Mouse (Mus musculus) retina, adult 2 months (tissue): ENCODE results near the gene Asb12.
A peak's percentile ranks its signal among the peaks of the same experiment; 100 is the strongest.
"Not testable (repeated sequence)": the region's sequence is repeated elsewhere in the genome, so short reads cannot be mapped to it uniquely, and the experiment has no call there.

Experiments
- DNase-seq: peaks from one replicate; pipeline ENCODE4 v3.0.0-alpha.2; 2012; ENCODE audit warnings: low read depth, low spot score

The Asb12 gene

DNA sequence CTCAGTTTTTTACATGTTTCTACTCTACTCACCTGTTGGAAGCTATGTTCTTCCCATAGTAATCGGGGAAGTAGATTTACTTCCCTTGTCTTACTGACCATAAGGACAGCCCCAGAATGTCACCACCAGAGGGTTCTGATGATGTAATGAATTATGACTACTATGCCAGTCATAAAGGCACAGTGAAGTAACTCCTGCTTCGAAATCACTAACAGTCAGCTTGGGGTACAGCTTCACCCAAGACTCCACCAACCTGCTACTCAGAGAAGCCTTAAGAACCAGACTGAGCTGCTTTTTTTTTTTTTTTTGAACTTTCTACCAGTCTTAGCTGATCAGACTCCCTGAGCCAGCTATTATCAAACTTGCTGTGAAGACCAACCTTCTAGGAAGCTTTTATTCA lies at the start of gene Asb12, which contains the start of gene Pfn5:
Asb12 (minus strand) TSS at position 101 of the 400 bp plus-strand sequence.
Pfn5 (plus strand) TSS at position 218 of the 400 bp plus-strand sequence.
- DNase-seq = no peak

DNA sequence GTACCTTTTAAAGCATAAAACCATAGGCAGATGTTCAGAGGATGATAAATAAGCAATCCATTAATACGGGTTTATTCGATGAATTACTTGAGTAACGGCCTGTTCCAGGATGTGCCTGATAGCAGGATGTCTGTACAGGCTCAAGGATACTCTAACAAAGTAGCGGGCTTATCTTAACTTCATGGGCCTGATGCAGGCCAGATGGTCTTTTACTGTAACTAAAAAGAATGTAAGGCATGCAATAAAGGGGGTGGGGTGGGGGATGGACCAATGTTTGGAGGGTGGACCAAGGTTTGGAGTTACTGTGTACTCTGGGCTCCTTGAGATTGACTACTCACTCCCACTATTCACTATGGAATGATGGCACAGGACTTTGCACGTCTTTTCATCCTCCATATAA lies 42.8 kb upstream of the Asb12 start:
- no peak for DNase-seq

DNA sequence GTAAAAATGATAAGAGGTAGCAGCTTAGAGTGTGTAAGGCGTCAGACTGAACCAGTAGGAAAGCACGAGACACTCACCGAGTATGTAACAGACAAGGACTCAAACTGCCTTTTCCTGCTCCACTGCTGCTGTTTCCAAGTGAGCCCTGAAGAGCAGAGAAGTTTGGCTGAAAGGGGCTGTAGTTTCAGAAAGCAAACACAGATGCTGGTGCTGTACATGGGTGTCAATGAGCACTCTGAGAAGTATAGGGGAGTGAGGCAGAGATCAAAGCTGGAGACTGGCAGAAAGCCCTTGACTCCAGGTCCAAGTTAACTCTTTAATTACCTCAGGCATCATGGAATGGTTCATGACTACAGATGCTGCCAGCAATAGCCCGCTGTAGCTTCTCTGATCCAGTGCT lies 3.5 kb downstream of the Asb12 start:
- DNase-seq = no peak

DNA sequence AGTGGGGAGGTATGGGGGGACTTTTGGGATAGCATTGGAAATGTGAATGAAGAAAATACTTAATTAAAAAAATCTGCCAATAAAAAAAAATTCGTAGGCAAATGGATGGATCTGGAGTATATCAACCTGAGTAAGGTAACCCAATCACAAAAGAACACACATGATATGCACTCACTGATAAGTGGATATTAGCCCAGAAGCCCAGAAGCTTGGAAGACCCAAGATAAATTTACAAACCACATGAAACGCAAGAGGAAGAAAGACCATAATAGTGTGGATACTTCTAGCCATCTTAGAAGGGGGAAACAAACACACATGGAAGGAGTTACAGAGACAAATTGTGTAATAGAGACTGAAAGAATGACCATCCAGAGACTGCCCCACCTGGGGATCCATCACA lies 22.3 kb downstream of the Asb12 start:
- DNase-seq = not testable (repeated sequence)

DNA sequence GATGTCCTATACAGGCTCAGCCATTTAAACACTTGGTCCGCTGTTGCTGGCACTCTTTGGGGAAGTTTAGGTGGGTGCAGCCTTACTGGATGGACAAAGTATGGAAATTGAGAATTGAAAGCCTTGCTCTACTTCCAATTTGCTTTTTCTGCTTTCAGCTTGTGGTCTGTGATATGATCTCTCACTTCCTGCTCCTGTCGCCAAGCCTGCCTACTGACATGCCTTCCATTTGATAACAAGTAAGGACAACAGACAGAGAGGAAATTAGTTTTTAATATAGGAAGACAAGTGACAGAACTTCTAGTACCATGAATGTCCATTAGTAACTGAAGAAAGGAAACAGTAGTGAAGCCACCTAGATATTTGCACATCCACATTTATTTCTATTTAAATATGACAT lies 32.6 kb downstream of the Asb12 start:
- DNase-seq = no peak

DNA sequence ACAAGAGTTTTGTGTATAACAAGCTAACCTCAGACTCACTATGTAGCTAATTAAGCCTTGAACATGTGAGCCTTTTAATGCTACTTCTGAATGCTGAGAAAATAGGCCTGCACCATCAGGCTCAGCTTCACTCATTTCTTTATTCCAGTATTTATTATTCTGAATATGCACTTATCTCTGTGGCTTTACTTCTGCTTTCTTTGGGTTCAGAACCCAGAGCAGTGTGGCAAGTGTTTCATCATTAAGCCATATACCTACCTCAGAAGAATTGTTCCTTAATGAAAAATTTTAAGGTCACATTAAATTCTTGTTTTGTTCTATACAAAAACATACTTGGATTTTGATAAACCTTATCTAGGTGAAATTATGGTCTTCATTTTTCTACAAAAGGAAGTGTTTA lies 33.9 kb downstream of the Asb12 start:
- no peak for DNase-seq

DNA sequence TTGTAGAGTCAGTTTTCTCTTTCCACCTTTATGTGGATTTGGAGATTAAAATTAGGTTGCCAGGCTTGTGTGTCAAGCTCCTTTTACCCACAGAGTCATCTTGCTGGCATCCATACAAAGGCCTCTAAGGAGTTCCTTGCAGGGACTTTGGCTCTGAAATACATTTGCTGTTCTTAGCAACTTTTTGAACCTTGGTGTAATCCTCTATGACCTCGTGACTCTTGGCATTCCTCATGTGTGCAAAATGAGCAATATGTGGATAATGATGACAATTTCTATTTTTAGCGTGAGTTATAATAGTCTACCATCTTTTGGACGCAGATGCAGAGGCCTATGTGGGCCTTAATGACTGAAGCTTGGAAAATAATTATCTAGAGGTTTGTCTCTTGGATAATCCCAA lies 100.6 kb downstream of the Asb12 start:
- DNase-seq = no peak

DNA sequence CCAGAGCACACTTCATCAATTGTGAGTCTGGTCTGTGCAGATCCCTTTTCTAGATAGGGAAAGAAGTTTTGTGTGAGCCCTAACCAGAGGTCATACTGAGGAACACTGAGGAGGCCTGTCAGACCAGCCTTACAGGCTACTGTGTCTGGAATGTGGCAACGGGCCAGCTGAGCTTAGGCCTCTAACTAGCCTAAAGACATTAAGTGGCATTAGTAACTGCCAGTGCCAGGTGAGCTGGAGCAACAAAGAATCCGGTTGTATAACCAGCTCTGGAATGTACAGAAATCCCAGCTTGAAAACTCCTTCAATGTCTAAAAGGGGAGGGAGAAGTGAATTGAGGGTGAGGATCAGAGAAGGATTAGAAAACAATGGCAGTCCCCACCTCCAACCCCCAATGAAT lies 111.9 kb downstream of the Asb12 start:
- DNase-seq = no peak

DNA sequence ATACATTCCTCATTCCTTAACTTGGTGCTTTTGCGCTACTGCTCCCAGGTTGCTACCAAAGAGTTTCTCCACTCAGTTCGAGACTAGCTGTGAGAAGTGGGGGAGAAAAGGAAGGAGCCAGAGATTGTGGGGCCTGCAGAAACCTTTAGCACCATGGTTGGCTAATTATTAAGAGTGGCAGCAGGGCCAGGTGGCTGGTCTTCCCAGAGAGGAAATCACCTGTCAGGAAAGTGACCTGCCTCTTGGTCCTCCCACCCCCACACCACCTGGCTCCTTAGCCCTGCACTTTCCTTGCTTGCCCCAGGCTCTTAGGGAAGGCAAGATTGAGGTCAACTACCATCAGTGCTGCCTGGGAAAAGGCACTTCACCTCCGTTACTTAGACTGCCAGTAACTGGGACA lies 112.6 kb downstream of the Asb12 start:
- no peak for DNase-seq

DNA sequence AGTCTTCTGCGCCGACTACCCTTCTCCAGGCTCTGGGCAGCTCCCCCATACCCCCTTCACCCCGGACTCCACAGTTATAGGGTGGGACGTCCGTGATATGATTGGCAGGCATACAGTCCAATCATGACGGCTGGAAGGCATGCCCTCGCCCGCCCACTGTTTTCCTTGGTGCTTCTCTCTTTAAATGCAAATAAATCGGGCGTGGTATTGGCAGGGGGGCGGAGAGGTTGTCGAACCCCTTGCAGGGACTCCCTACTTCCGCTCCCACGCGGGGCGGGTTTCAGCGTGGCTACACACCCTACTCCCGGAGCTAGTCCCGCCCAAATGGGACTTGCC lies 113.0 kb downstream of the Asb12 start, which contains the start of gene Amer1:
Amer1 (minus strand) TSS at position 97 of the 336 bp plus-strand sequence.
- peak; percentile 79 for DNase-seq

DNA sequence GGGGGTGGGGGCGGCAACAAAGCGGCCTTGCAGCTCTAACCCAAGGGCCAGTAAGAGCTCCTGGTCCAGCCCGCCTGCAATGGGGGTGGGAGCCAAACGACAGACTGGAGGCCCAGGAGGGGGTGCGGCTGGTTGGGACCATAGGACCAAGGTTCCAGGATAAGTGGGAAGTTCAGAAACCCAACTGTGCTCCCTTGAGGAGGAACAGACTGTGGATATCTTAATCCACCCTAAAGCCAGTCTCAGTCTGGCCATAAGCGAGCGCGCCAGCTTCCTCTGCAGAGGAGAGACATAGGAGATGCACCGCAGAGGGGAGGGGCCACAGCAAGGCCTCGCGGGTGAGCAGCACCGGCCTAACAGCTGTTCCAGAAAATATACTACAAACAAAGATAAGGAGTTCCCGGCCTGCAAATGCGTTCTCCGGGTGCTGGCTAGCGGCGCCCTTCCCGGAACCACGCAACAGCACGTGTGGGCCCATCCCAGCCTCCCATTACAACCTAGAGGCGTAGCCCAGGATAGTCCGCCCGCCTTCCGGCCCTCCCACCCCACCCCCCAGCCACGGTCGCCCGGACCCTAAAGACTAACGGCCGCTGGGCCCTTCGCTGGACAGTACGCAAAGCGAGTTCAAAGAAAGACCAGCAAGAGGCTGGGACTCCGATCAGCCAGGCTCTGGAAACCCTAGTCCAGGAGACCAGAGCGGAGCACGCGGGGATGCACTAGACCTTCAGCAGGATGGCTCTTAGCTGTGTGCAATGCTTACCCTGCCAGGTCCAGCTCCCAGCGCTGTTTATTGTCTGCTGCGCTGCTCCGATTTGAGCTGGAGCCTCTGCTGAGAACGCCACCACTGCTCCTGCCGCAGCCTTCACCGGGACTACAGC lies 113.7 kb downstream of the Asb12 start:
- no peak for DNase-seq

DNA sequence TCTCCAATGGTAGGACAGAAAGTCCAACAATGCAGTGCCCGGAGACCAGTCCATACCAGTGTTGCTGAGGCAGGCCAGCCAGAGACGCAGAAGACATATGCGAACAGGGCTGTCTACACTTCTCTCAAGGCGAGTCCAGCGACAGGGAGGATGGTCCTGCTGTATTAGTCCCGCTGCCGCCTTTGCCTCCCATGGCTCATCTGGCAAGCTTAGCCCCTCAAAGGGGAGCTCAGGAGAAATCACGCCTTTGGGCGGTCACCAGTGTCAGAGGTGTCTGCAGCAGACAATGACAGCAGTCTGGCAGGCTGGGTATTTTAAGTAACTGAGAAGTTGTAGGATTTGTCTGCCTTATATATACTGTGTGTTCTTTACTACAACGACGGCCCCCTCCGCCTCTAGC lies 114.4 kb downstream of the Asb12 start:
- DNase-seq = no peak

DNA sequence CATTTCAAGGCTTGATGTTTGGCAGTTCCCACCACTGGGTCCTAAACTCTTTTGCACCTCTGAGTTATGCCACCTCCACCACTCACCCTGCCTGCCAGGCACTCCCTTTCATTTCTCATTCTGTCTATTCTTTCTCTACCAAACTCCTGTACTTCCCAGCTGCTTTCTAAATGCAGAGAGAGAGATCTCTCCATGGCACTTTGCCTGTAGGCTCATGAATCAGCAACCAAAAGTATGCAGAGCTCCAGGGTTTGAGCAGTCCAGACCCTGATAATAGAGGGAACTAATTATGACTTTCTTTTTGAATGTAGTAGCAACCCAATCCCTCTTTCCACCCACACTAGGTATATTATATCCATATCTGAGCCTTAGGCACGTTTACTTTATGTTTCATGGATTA lies 115.5 kb downstream of the Asb12 start:
- DNase-seq = no peak

DNA sequence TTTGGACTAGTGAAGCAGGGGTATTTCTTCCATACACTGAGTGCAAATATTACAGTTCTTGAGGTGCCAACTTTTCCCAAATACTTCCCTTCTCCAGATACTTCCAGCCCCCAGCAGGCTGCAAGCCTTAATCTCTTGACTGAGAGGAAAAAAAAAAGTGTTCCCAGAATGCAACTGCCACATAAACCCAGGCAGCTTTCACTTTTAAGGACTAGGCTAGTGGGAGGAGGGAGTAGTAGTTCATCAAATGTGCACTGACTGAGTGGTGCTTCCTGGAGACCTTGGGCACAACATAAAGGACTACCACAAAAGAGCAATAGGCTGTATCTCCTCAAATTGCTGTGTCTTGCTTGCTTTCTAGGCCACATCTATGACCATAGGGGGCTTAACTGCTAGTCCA lies 116.5 kb downstream of the Asb12 start:
- no peak for DNase-seq

DNA sequence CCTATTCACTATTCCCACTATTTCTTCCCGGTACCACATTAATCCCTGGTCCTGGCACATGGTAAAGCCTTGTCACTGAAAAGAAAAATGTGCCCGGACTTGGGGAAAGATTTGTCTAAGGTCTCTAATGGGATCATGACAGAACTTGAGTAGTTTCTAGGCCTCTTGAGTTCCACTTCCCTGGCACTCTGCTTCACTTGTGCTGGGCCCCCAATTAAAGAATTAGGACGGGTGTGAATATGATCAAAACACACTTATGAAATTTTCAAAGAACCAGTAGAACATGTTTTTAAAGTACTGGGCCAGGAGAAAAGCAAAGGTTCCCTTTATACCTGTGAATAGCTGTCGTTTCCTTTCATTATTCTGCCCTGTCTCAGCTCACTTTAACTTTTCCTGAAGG lies 119.3 kb downstream of the Asb12 start:
- DNase-seq = no peak

DNA sequence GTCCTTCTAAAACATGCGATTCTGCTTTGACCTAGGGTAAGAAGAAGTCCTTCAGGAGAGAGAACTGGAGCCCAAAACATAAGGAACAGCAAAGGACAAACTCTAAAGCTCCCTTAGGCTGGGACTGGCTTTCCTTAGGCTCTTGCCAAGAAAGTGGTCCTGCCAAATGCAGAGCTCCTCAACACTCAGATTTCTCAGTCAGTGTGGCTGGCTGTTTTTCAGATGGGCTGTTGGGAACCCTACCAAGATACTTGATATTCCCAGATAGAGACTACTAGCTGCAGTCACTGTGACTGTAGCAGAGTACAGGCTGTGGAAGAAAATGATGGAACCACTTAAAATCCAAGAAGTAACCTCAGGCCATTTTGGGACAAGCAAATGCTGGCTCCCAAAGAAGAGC lies 120.6 kb downstream of the Asb12 start:
- no peak for DNase-seq
